Mouse (Mus musculus) forebrain, embryonic 11.5 days (tissue): Measurements from ENCODE around the gene Gm5475. TPM values are rescaled to one million over a fixed set of nuclear protein-coding genes. Genes with fewer than 3 reads are reported as not detected.

Experiments used
- ATAC-seq: fragments of 200-750 bp; cut with Nextera tagmentation; replicated peaks from 2 replicates; pipeline ENCODE4 v1.8.0; 2017; ENCODE audit warnings: moderate TSS enrichment; ENCODE audit not compliant: low FRiP score
- DNase-seq: peaks from one replicate; pipeline ENCODE4 v3.0.0-alpha.2; 2017; ENCODE audit warnings: low spot score
- H3K27ac ChIP-seq: fragments of 300-500 bp; sonication (generic); 2 replicates; pipeline ENCODE4 v1.5.1; 2014; ENCODE audit warnings: low read depth, low read length
- H3K27me3 ChIP-seq: fragments of 300-500 bp; sonication (generic); 2 replicates; pipeline ENCODE4 v1.6.1; 2014; ENCODE audit warnings: mild to moderate bottlenecking, low read length, mixed read lengths; ENCODE audit not compliant: control insufficient read depth, insufficient read depth
- H3K36me3 ChIP-seq: fragments of 300-500 bp; sonication (generic); 2 replicates; pipeline ENCODE4 v1.6.1; 2014; ENCODE audit warnings: mild to moderate bottlenecking, low read length, moderate library complexity, mixed read lengths; ENCODE audit not compliant: control insufficient read depth, insufficient read depth
- H3K4me1 ChIP-seq: fragments of 300-500 bp; sonication (generic); replicated peaks from 2 replicates; pipeline ENCODE4 v1.6.1; 2014; ENCODE audit warnings: low read length, mixed read lengths; ENCODE audit not compliant: control insufficient read depth, insufficient read depth
- H3K4me2 ChIP-seq: fragments of 300-500 bp; sonication (generic); 2 replicates; pipeline ENCODE4 v1.6.1; 2014; ENCODE audit warnings: low read depth, mild to moderate bottlenecking, low read length, moderate library complexity, mixed read lengths; ENCODE audit not compliant: severe bottlenecking
- H3K4me3 ChIP-seq: fragments of 300-500 bp; sonication (generic); 2 replicates; pipeline ENCODE4 v1.5.1; 2014; ENCODE audit warnings: low read depth, low read length
- H3K9ac ChIP-seq: fragments of 300-500 bp; sonication (generic); 2 replicates; pipeline ENCODE4 v1.6.1; 2014; ENCODE audit warnings: low read length
- H3K9me3 ChIP-seq: fragments of 300-500 bp; sonication (generic); 2 replicates; pipeline ENCODE4 v1.6.1; 2016; ENCODE audit warnings: low read length, mixed read lengths; ENCODE audit not compliant: control insufficient read depth
- WGBS: fragments of 180-500 bp; shearing (Covaris S2); extraction: QIAGEN DNeasy Blood & Tissue Kit; methylation state at CpG from one replicate; pipeline ENCODE4 v1.1.7; 2014; 5-methylcytosine and 5-hydroxymethylcytosine counted together
- polyA plus RNA-seq: library from polyadenylated mRNA; unstranded; fragments of >200 nt; fragmentation: Nextera tagmentation; extraction: Ambion mirVana; gene quantifications from 2 replicates; pipeline ENCODE4 v1.2.1, GENCODE M21; 2014

Gene Gm5475
- polyA plus RNA-seq, 1 experiment from 2014 or later = not detected

DNA sequence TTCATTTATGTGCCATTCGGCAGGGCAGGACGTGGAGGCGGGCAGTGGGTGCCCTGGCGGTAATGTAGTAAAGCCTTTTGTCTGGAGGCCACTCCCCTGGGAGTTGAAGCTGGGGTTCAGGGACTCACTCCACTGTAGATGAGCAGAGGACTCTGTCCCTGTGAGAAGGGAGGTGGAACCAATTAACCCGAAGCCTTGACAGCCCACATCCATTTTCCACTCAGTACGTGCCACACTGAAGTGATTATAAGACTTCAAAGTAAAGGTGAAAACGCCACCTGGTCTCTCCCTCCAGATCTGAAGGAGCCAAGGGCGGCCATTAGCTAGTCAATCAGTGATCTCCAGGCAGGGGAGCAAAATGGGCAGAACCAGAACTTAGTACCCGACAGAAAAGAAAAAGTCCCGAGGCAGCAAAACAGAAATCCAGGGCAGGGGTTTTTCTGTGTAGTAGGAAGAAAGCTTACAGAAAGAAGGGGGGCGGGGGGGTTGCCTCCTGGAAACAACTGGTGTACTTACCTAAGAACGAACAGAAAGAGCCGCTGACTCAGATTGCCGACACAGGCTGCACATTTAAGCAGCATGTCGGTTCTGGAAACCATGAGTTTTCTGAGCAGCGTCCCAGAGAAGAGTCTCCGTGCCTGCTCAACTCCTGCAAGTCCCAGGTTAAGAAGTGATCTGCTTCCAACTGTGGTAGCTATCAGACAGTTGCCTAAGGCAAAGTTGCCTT is 2.6 kb downstream of the Gm5475 start, which contains the start of gene Slc11a2:
Gene Slc11a2, minus strand, starts transcription at position 677 of the 727 bp plus-strand sequence.
- ATAC-seq (no peak), DNase-seq (no peak)
- peaks cover 19% of the 10 kb centered on the region for H3K27me3 ChIP-seq
- H3K4me2 ChIP-seq = peak within 1 kb of the TSS; percentile 69
- H3K9ac ChIP-seq = peak within 1 kb of the TSS; percentile 12
- H3K27ac ChIP-seq = no peak within 1 kb of the TSS
- no peaks in the 10 kb centered on the region for H3K36me3 ChIP-seq
- peaks cover 12% of the 10 kb centered on the region for H3K4me1 ChIP-seq
- WGBS = 28% methylated on average over 17 of the region's 17 CpGs
- peak within 1 kb of the TSS; percentile 96 for H3K4me3 ChIP-seq
- no peaks in the 10 kb centered on the region for H3K9me3 ChIP-seq

DNA sequence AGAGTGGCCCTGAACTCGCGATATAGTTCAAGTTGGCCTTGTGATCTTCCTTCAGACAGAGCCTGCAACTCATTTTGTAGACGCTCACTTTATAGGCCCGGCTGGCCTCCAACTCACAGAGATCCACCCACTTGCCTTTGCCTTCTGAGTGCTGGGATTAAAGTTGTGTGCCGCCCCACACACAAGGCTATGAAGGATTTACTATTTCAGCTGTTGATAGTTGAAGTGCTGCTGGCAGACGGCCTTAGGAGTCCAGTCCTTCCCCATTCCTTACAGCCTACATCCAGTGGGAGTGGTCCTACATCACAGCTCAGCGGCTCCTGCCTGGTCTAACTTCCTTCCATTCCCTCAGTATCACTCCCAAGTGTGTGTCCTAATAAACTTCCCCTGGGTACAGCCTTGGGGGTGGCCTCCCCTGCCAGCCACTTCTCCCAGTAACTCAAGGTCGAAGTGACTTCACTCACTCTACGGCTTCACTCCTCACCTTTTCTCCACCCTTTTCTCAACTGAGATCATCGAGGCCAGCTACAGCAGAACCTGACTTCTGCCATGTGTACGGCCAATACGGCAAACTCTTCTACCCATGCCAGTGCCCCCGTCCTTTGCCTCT is 6.5 kb downstream of the Gm5475 start:
- WGBS = 83% methylated on average over 13 of the region's 13 CpGs
- Histone ChIP-seq H3K36me3 (no peaks in the 10 kb centered on the region), H3K27ac (no peak overlapping the region), H3K27me3 (peaks cover 18% of the 10 kb centered on the region), H3K4me3 (no peak overlapping the region), H3K9me3 (no peaks in the 10 kb centered on the region), H3K4me1 (peaks cover 3% of the 10 kb centered on the region), H3K9ac (no peak overlapping the region), H3K4me2 (no peak overlapping the region)
- no peak for ATAC-seq
- DNase-seq = no peak

DNA sequence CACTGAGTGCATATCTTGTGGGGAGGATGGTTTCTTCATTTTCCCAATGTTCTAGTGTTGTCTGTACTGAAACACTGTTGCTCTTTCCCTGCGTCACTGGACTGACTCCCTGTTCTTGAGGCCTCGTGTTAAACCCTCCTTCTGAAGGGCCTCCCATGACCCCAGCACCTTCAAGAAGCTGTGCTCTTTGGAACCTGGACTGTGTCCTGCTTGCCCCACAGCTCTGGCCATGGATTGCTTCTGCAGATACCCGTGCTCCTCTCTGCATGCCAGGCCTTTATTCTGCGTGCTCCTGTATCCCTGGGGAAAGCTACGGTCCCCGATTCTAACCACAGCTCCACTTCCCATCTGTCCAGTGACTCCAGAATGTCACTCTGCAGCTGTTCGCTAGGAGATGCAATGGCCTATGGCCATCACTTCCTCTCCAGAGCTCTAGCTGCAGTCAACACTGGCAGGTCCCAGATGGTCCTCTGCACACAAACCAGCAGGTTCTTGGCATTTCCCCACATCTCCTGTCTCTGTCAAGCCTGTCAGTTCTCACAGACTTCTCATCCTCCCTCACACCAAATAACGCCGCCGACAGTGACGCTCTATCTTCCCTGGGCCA is 8.1 kb downstream of the Gm5475 start:
- Histone ChIP-seq H3K4me2 (no peak overlapping the region), H3K27me3 (peaks cover 4% of the 10 kb centered on the region), H3K27ac (no peak overlapping the region), H3K36me3 (no peaks in the 10 kb centered on the region), H3K4me3 (no peak overlapping the region), H3K9ac (no peak overlapping the region), H3K9me3 (no peaks in the 10 kb centered on the region), H3K4me1 (no peaks in the 10 kb centered on the region)
- 86% methylated on average over 11 of the region's 11 CpGs for WGBS
- no peak for ATAC-seq
- no peak for DNase-seq

DNA sequence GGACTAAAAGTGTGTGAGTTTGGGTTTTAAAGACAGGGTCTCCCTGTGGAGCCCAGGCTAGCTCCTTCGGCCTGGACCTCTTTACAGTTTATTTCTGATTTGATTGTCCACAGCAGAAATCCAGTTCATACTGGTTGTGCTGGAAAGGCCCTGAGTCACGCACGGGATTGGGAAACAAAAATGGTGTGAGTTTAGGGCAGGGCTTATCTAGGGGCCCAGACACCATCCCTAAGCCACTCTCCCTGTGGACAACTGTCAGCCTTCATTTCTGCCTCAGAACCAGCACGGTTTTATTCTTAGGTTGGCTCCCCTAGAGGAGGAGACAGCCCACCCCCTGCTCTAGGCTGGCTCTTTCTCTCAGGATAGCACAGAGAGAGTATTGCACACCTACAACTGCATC is 11.3 kb downstream of the Gm5475 start:
- 72% methylated on average over 4 of the region's 4 CpGs for WGBS
- ATAC-seq (no peak), DNase-seq (no peak)
- Histone ChIP-seq H3K9me3 (no peaks in the 10 kb centered on the region), H3K4me2 (no peak overlapping the region), H3K9ac (no peak overlapping the region), H3K27me3 (no peaks in the 10 kb centered on the region), H3K4me1 (no peaks in the 10 kb centered on the region), H3K27ac (no peak overlapping the region), H3K36me3 (no peaks in the 10 kb centered on the region), H3K4me3 (no peak overlapping the region)

DNA sequence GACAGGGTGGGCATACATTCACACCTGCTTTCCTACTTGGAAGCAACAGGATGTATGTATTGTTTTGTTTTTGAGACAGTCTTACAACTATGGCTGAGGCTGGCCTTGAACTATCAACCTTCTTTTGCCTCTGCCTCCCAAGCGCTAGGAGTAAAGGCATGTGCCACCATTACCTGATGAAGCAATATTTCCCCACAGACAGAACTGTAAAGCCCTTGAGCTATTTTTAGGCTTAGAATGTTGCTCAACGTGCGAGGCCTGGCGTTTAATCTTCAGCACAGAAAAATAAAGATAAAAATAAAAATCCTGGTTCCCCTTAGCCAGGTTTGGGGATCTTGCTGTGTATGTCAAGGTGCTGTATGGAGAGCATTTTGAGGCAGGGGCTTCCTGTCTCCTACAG is 14.2 kb downstream of the Gm5475 start:
- H3K27ac ChIP-seq = no peak overlapping the region
- H3K9me3 ChIP-seq = no peaks in the 10 kb centered on the region
- H3K36me3 ChIP-seq = no peaks in the 10 kb centered on the region
- no peak overlapping the region for H3K4me2 ChIP-seq
- WGBS = 86% methylated on average over 4 of the region's 4 CpGs
- H3K9ac ChIP-seq = no peak overlapping the region
- no peaks in the 10 kb centered on the region for H3K4me1 ChIP-seq
- ATAC-seq (no peak), DNase-seq (no peak)
- H3K4me3 ChIP-seq = no peak overlapping the region
- H3K27me3 ChIP-seq = no peaks in the 10 kb centered on the region

DNA sequence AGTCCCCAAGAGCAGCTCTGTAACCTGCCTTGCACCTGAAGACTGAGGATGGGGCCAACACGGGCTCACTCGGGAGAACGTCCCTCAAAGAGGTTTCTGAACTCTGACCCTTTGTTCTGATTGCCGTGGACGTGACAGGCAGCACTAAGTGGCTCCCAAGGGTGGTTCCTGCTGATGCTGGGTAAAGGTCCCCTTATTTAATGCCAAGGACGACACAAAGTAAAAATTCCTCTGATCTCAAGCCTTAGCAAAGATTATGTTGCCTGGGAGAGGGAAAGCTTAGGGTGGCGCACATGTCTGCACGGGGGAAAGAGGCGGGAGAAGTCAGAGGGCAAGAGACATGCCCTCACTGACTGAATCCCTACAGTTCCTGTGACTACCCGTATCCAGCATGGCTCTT is 14.6 kb downstream of the Gm5475 start:
- 72% methylated on average over 10 of the region's 10 CpGs for WGBS

DNA sequence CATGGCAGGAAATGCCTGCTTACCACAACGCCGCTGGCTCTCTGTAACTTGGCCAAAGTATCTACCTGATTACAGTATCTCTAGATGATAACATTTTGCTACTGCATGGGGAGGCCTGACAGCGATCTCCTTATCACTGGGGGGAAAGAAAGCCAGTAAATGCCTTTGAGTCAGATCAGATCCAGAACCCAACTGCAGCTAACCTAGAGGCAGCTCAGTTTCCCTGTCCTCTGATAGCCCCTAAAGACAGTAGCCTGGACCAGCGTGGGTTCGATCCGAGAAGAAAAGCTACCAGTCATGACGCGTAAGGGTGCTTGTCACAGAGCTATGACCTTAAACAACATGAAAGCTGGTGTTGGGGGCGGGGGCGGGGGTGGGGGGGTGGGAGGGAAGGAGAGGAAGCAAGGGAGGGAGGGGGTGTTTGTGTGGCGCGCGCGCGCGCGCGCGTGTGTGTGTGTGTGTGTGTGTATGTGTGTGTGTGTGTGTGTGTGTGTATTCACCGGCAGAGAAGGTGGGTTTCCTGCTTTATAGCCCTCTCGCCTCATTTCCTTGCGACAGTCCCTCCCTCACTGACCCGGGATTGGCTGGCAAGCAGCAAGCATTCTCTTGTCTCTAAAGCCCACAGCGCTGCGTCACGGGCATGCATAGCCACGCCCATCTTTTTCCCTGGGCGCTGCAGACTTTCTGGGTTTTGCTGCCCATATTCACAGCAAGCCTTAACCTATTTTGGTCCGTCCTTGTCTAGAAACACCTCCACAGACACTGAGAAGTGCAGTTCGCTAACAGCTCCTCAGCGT is 21.4 kb downstream of the Gm5475 start:
- H3K36me3 ChIP-seq = no peaks in the 10 kb centered on the region
- no peaks in the 10 kb centered on the region; the same call in 1 of the 2 replicates for H3K4me1 ChIP-seq
- DNase-seq (peak; percentile 93), ATAC-seq (peak; percentile 98)
- no peaks in the 10 kb centered on the region for H3K9me3 ChIP-seq
- peak overlapping the region; percentile 73 for H3K4me2 ChIP-seq
- peak overlapping the region; percentile 63 for H3K9ac ChIP-seq
- H3K27ac ChIP-seq = peak overlapping the region; percentile 31; the same call in 1 of the 2 replicates
- H3K27me3 ChIP-seq = no peaks in the 10 kb centered on the region
- 10% methylated on average over 20 of the region's 31 CpGs for WGBS
- peak overlapping the region; percentile 34 for H3K4me3 ChIP-seq

More for the DNA sequence above, 14.6 kb downstream of the Gm5475 start:
- Histone ChIP-seq H3K4me2 (no peak overlapping the region), H3K4me1 (no peaks in the 10 kb centered on the region), H3K9me3 (no peaks in the 10 kb centered on the region), H3K36me3 (no peaks in the 10 kb centered on the region), H3K9ac (no peak overlapping the region), H3K4me3 (no peak overlapping the region), H3K27ac (no peak overlapping the region), H3K27me3 (no peaks in the 10 kb centered on the region)
- DNase-seq = no peak
- no peak for ATAC-seq

DNA sequence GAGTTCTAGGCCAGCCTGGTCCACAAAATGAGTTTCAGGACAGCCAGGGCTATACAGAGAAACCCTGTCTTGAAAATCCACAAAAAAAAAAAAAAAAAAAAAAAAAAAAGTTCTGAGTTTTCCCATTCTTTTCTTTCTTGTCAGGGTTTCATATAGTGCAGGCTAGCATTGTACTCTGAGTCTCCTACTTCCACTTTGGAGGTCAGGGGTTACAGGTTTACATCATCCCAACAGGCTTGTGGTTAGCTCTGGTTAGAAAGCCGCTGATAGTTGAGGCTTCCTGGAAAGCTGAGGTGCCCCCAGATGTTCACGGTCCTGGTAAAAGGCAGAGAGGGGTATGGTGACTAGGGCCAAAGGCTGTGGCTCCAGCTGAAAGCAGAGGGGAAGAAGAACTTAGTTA is 24.9 kb downstream of the Gm5475 start:
- Histone ChIP-seq H3K9me3 (no peaks in the 10 kb centered on the region), H3K9ac (no peak overlapping the region), H3K4me2 (no peak overlapping the region), H3K27me3 (no peaks in the 10 kb centered on the region), H3K36me3 (no peaks in the 10 kb centered on the region), H3K27ac (no peak overlapping the region), H3K4me3 (no peak overlapping the region), H3K4me1 (no peaks in the 10 kb centered on the region; the same call in 1 of the 2 replicates)
- ATAC-seq = no peak
- no peak for DNase-seq
- WGBS = 79% methylated on average over 2 of the region's 2 CpGs
